Mouse (Mus musculus): ENCODE measurements around the gene Comtd1. TPM values are rescaled to one million over a fixed set of nuclear protein-coding genes. Genes with fewer than 3 reads are reported as not detected.

Gene Comtd1
- polyA plus RNA-seq, 1 experiment from 2014 or later, result 11.8 TPM

Other genes with a start within 250 kb of the Comtd1 start
- gene Dupd1, start 134.4 kb downstream of the Comtd1 start, polyA plus RNA-seq (2014; fragmentation: Nextera tagmentation; extraction: Ambion mirVana), result not detected in 2 replicates
- 13.1 TPM in 2 replicates for gene Samd8, start 98.4 kb downstream of the Comtd1 start, polyA plus RNA-seq (2014; fragmentation: Nextera tagmentation; extraction: Ambion mirVana)
- not detected in 2 replicates for gene Dusp13, start 97.8 kb downstream of the Comtd1 start, polyA plus RNA-seq (2014; fragmentation: Nextera tagmentation; extraction: Ambion mirVana)
- gene Vdac2, start 23.7 kb downstream of the Comtd1 start, polyA plus RNA-seq (2014; fragmentation: Nextera tagmentation; extraction: Ambion mirVana), result 312 and 315 TPM in 2 replicates
- gene Zfp503, start 140.6 kb upstream of the Comtd1 start, polyA plus RNA-seq (2014; fragmentation: Nextera tagmentation; extraction: Ambion mirVana), result 6.2 and 7.5 TPM in 2 replicates
- gene Lrmda, start 170.7 kb upstream of the Comtd1 start, polyA plus RNA-seq (2014; fragmentation: Nextera tagmentation; extraction: Ambion mirVana), result 0.23 and 0.34 TPM in 2 replicates

Data from midbrain, embryonic 11.5 days (tissue).